Mouse (Mus musculus): ENCODE measurements around the gene Phc1. TPM values are rescaled to one million over a fixed set of nuclear protein-coding genes. Genes with fewer than 3 reads are reported as not detected.

The Phc1 gene
- polyA plus RNA-seq, 1 experiment = 15.5 TPM

DNA sequence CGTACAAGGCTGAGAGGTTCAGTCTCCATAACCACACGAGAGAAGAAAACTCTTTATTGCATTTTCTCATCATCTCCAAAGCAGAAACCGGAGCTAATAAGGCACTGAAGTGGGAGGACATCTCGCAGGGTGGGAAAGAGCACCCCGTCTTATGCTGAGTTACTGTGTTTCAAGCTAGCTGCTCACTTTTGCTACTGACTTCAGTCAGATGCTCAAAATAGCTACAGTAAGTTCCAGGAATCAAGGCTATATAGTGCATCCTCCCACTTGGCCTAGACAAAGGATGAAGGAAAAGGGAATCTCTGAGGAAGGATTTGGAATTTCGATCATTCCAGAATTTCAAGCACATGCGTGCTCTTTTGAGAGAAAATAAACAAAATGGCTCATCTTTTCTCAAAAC, 63.8 kb downstream of the Phc1 start:
- no peak for TF ChIP-seq CEBPB (IDR thresholded peaks at IDR 0.05; ENCODE audit: insufficient read depth, poor library complexity, severe bottlenecking)
- TF ChIP-seq SRF (IDR thresholded peaks at IDR 0.05; ENCODE audit: control insufficient read depth, insufficient read length, low read depth) = no peak
- no peak for TF ChIP-seq MYOD1 (IDR thresholded peaks at IDR 0.05; ENCODE audit: control insufficient read depth in 1 of 3, insufficient read length in 2 of 3, low read depth in 2 of 3)
- TF ChIP-seq POLR2A (IDR thresholded peaks at IDR 0.05; ENCODE audit: insufficient read length, low read depth) = no peak
- TF ChIP-seq MYOG (IDR thresholded peaks at IDR 0.05; ENCODE audit: control insufficient read depth in 1 of 3, insufficient read depth in 1 of 3, insufficient read length in 2 of 3, low read depth in 2 of 3) = no peak
- TF ChIP-seq E2F4 (IDR thresholded peaks at IDR 0.05; ENCODE audit: insufficient read depth) = no peak
- no peak for TF ChIP-seq TCF12 (IDR thresholded peaks at IDR 0.05; ENCODE audit: insufficient read depth, poor library complexity, severe bottlenecking)
- TF ChIP-seq POLR2AphosphoS2 (IDR thresholded peaks at IDR 0.05; ENCODE audit: insufficient read length, low read depth) = no peak
- no peak for TF ChIP-seq MAX (IDR thresholded peaks at IDR 0.05; ENCODE audit: low read depth)
- no peak for TF ChIP-seq REST (IDR thresholded peaks at IDR 0.05; ENCODE audit: insufficient read depth, insufficient read length)
- TF ChIP-seq TCF3 (IDR thresholded peaks at IDR 0.05; ENCODE audit: insufficient read length, low read depth) = no peak
- no peak for TF ChIP-seq USF1 (IDR thresholded peaks at IDR 0.05; ENCODE audit: low read depth)
- no peak overlapping the region for H3K4me3 ChIP-seq
- no peak overlapping the region for H3ac ChIP-seq (ENCODE audit: control insufficient read depth, insufficient read length)
- H3K4me2 ChIP-seq (ENCODE audit: low read depth) = no peak overlapping the region
- H3K36me3 ChIP-seq (ENCODE audit: control insufficient read depth, insufficient read depth) = no peaks in the 10 kb centered on the region
- H3K27me3 ChIP-seq (ENCODE audit: control insufficient read depth, insufficient read depth, insufficient read length) = no peaks in the 10 kb centered on the region
- H3K79me2 ChIP-seq (ENCODE audit: control insufficient read depth, insufficient read depth) = no peaks in the 10 kb centered on the region

DNA sequence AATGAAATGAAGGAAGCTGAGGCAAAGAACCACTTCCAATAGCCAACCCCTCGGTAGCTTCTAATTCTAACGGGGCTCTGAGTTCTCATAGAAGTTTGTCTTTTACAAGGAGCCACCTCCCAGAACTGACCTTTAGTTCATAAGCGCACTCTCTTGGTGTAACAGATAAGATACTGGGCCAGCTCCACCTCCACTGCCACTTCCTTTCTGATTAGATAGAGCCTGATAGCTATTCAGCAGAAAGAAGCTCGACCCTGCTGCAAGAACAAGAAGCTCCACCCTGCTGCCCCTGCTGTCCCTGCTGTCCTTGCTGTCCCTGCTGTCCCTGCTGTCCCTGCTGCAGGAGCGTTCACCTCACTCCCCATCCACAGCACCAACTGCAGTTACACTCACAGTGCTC, 65.8 kb downstream of the Phc1 start:
- no peaks in the 10 kb centered on the region for H3K79me2 ChIP-seq (ENCODE audit: control insufficient read depth, insufficient read depth)

DNA sequence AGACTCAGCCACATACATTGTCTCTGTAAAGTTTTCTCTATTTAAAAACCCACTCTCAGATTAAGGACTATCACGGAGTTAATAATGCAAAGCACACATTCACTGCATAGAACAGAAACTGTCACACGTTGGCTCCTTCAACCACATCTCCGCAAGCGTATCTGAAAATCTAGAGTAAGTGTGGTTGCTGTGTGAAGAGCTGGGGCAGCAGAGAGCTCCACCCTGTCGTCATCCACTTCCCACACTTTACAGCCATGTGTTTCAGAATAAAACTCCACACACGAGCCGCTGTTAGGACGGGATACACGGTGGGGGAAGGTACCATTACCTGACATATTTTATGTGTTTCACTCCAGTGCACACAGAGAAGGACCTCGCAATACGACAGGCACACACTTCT, 70.2 kb downstream of the Phc1 start:
- Histone ChIP-seq H3K79me2 (ENCODE audit: control insufficient read depth, insufficient read depth) (no peaks in the 10 kb centered on the region), H3K4me2 (ENCODE audit: low read depth) (no peak overlapping the region), H3K36me3 (ENCODE audit: control insufficient read depth, insufficient read depth) (no peaks in the 10 kb centered on the region), H3K27me3 (ENCODE audit: control insufficient read depth, insufficient read depth, insufficient read length) (no peaks in the 10 kb centered on the region), H3ac (ENCODE audit: control insufficient read depth, insufficient read length) (no peak overlapping the region), H3K4me3 (no peak overlapping the region)
- TF ChIP-seq TCF3 (IDR thresholded peaks at IDR 0.05; ENCODE audit: insufficient read length, low read depth) = no peak
- no peak for TF ChIP-seq REST (IDR thresholded peaks at IDR 0.05; ENCODE audit: insufficient read depth, insufficient read length)
- no peak for TF ChIP-seq E2F4 (IDR thresholded peaks at IDR 0.05; ENCODE audit: insufficient read depth)
- TF ChIP-seq USF1 (IDR thresholded peaks at IDR 0.05; ENCODE audit: low read depth) = no peak
- no peak for TF ChIP-seq POLR2AphosphoS2 (IDR thresholded peaks at IDR 0.05; ENCODE audit: insufficient read length, low read depth)
- TF ChIP-seq MYOD1 (IDR thresholded peaks at IDR 0.05; ENCODE audit: control insufficient read depth in 1 of 3, insufficient read length in 2 of 3, low read depth in 2 of 3) = no peak
- no peak for TF ChIP-seq CEBPB (IDR thresholded peaks at IDR 0.05; ENCODE audit: insufficient read depth, poor library complexity, severe bottlenecking)
- no peak for TF ChIP-seq POLR2A (IDR thresholded peaks at IDR 0.05; ENCODE audit: insufficient read length, low read depth)
- TF ChIP-seq MYOG (IDR thresholded peaks at IDR 0.05; ENCODE audit: control insufficient read depth in 1 of 3, insufficient read depth in 1 of 3, insufficient read length in 2 of 3, low read depth in 2 of 3) = no peak
- no peak for TF ChIP-seq TCF12 (IDR thresholded peaks at IDR 0.05; ENCODE audit: insufficient read depth, poor library complexity, severe bottlenecking)
- no peak for TF ChIP-seq MAX (IDR thresholded peaks at IDR 0.05; ENCODE audit: low read depth)
- TF ChIP-seq SRF (IDR thresholded peaks at IDR 0.05; ENCODE audit: control insufficient read depth, insufficient read length, low read depth) = no peak

More for the DNA sequence above, 65.8 kb downstream of the Phc1 start:
- Histone ChIP-seq H3K27me3 (ENCODE audit: control insufficient read depth, insufficient read depth, insufficient read length) (no peaks in the 10 kb centered on the region), H3K4me2 (ENCODE audit: low read depth) (no peak overlapping the region), H3K4me3 (no peak overlapping the region), H3K36me3 (ENCODE audit: control insufficient read depth, insufficient read depth) (no peaks in the 10 kb centered on the region), H3ac (ENCODE audit: control insufficient read depth, insufficient read length) (no peak overlapping the region)
- TF ChIP-seq MYOD1 (IDR thresholded peaks at IDR 0.05; ENCODE audit: control insufficient read depth in 1 of 3, insufficient read length in 2 of 3, low read depth in 2 of 3) = no peak
- TF ChIP-seq SRF (IDR thresholded peaks at IDR 0.05; ENCODE audit: control insufficient read depth, insufficient read length, low read depth) = no peak
- no peak for TF ChIP-seq TCF12 (IDR thresholded peaks at IDR 0.05; ENCODE audit: insufficient read depth, poor library complexity, severe bottlenecking)
- no peak for TF ChIP-seq TCF3 (IDR thresholded peaks at IDR 0.05; ENCODE audit: insufficient read length, low read depth)
- TF ChIP-seq CEBPB (IDR thresholded peaks at IDR 0.05; ENCODE audit: insufficient read depth, poor library complexity, severe bottlenecking) = no peak
- no peak for TF ChIP-seq USF1 (IDR thresholded peaks at IDR 0.05; ENCODE audit: low read depth)
- TF ChIP-seq E2F4 (IDR thresholded peaks at IDR 0.05; ENCODE audit: insufficient read depth) = no peak
- no peak for TF ChIP-seq MYOG (IDR thresholded peaks at IDR 0.05; ENCODE audit: control insufficient read depth in 1 of 3, insufficient read depth in 1 of 3, insufficient read length in 2 of 3, low read depth in 2 of 3)

DNA sequence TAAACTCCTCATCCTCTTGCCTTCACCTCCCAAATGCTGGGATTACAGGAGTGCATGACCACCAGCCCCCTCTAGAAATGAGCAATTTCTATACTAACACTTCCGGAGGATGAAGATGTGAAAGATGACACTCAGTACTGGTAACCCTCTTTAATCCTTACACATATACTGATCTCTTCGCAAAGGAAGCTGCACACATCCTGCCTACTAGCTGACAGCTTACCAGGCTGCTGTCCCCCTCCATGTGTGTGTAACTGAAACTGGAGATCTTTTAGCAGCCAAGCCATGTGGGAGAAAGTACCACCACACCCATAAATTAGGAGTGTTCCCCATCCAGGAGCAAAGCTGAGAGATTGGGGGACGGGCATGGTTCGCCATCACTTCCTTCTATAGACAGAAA, 71.2 kb downstream of the Phc1 start:
- Histone ChIP-seq H3ac (ENCODE audit: control insufficient read depth, insufficient read length) (no peak overlapping the region), H3K27me3 (ENCODE audit: control insufficient read depth, insufficient read depth, insufficient read length) (no peaks in the 10 kb centered on the region), H3K36me3 (ENCODE audit: control insufficient read depth, insufficient read depth) (no peaks in the 10 kb centered on the region)

More for the DNA sequence above, 71.2 kb downstream of the Phc1 start:
- Histone ChIP-seq H3K79me2 (ENCODE audit: control insufficient read depth, insufficient read depth) (no peaks in the 10 kb centered on the region), H3K4me2 (ENCODE audit: low read depth) (no peak overlapping the region), H3K4me3 (no peak overlapping the region)
- TF ChIP-seq MYOG (IDR thresholded peaks at IDR 0.05; ENCODE audit: control insufficient read depth in 1 of 3, insufficient read depth in 1 of 3, insufficient read length in 2 of 3, low read depth in 2 of 3) = no peak
- TF ChIP-seq SRF (IDR thresholded peaks at IDR 0.05; ENCODE audit: control insufficient read depth, insufficient read length, low read depth) = no peak
- no peak for TF ChIP-seq CEBPB (IDR thresholded peaks at IDR 0.05; ENCODE audit: insufficient read depth, poor library complexity, severe bottlenecking)
- no peak for TF ChIP-seq POLR2A (IDR thresholded peaks at IDR 0.05; ENCODE audit: insufficient read length, low read depth)
- no peak for TF ChIP-seq TCF12 (IDR thresholded peaks at IDR 0.05; ENCODE audit: insufficient read depth, poor library complexity, severe bottlenecking)
- TF ChIP-seq TCF3 (IDR thresholded peaks at IDR 0.05; ENCODE audit: insufficient read length, low read depth) = no peak
- TF ChIP-seq REST (IDR thresholded peaks at IDR 0.05; ENCODE audit: insufficient read depth, insufficient read length) = no peak
- no peak for TF ChIP-seq POLR2AphosphoS2 (IDR thresholded peaks at IDR 0.05; ENCODE audit: insufficient read length, low read depth)
- TF ChIP-seq USF1 (IDR thresholded peaks at IDR 0.05; ENCODE audit: low read depth) = no peak
- no peak for TF ChIP-seq E2F4 (IDR thresholded peaks at IDR 0.05; ENCODE audit: insufficient read depth)
- no peak for TF ChIP-seq MAX (IDR thresholded peaks at IDR 0.05; ENCODE audit: low read depth)
- no peak for TF ChIP-seq MYOD1 (IDR thresholded peaks at IDR 0.05; ENCODE audit: control insufficient read depth in 1 of 3, insufficient read length in 2 of 3, low read depth in 2 of 3)

Measured in myocyte (in vitro differentiated cells).